Mouse (Mus musculus): ENCODE results near the gene Ifne. TPM values are rescaled to one million over a fixed set of nuclear protein-coding genes. Genes with fewer than 3 reads are reported as not detected.

The Ifne gene
- not detected in 2 replicates for polyA plus RNA-seq (2015; fragmentation: Nextera tagmentation; extraction: Ambion mirVana)

GRCm38 (mm10) chr4:88880101-88880500 is at the start of gene Ifne:
Ifne (minus strand) TSS chr4:88880201.

GRCm38 (mm10) chr4:88849698-88850097 is 30.3 kb downstream of the Ifne start, which contains the start of gene Ifna1:
Ifna1 (plus strand) TSS chr4:88850087.

GRCm38 (mm10) chr4:88841438-88841911 is 38.5 kb downstream of the Ifne start, which contains the start of gene Ifna4:
Ifna4 (plus strand) TSS chr4:88841861.

GRCm38 (mm10) chr4:88835225-88835624 is 44.8 kb downstream of the Ifne start, which contains the start of gene Ifna5:
Ifna5 (plus strand) TSS chr4:88835525.

MicroRNA genes within 50 kb of the gene (microRNA counts, 519-probe panel; counts per million panel counts)
- 3,137 counts per million, percentile 50 among the panel's probes with 10 or more counts for microRNA mmu-miR-31

Small RNA genes within 50 kb of the gene (microRNA-seq; reads per million reads assigned to microRNA genes)
- gene Mir31, result 984 reads per million, percentile 72 among the genes with 10 or more reads in this experiment

Other genes starting within 250 kb of the Ifne start
- gene C87499, start 245.8 kb downstream of the Ifne start, polyA plus RNA-seq (2015; fragmentation: Nextera tagmentation; extraction: Ambion mirVana), result not detected in 2 replicates
- not detected in 2 replicates for gene Ifna13, start 235.7 kb downstream of the Ifne start, polyA plus RNA-seq (2015; fragmentation: Nextera tagmentation; extraction: Ambion mirVana)
- not detected in 2 replicates for gene Ifna16, start 203.3 kb downstream of the Ifne start, polyA plus RNA-seq (2015; fragmentation: Nextera tagmentation; extraction: Ambion mirVana)
- gene Ifna2, start 196.3 kb downstream of the Ifne start, polyA plus RNA-seq (2015; fragmentation: Nextera tagmentation; extraction: Ambion mirVana), result not detected in 2 replicates
- not detected in 2 replicates for gene Ifnab, start 188.8 kb downstream of the Ifne start, polyA plus RNA-seq (2015; fragmentation: Nextera tagmentation; extraction: Ambion mirVana)
- gene Gm26566, start 158.4 kb downstream of the Ifne start, polyA plus RNA-seq (2015; fragmentation: Nextera tagmentation; extraction: Ambion mirVana), result 0.34 and 0.37 TPM in 2 replicates
- gene Klhl9, start 157.7 kb downstream of the Ifne start, polyA plus RNA-seq (2015; fragmentation: Nextera tagmentation; extraction: Ambion mirVana), result 47.0 and 61.7 TPM in 2 replicates
- gene Gm13271, start 125.3 kb downstream of the Ifne start, polyA plus RNA-seq (2015; fragmentation: Nextera tagmentation; extraction: Ambion mirVana), result not detected in 2 replicates
- gene Gm13283, start 120.1 kb downstream of the Ifne start, polyA plus RNA-seq (2015; fragmentation: Nextera tagmentation; extraction: Ambion mirVana), result 0.28 and 0.35 TPM in 2 replicates
- not detected in 2 replicates for gene Gm13290, start 106.4 kb downstream of the Ifne start, polyA plus RNA-seq (2015; fragmentation: Nextera tagmentation; extraction: Ambion mirVana)
- gene Gm13289, start 103.3 kb downstream of the Ifne start, polyA plus RNA-seq (2015; fragmentation: Nextera tagmentation; extraction: Ambion mirVana), result not detected in 2 replicates
- not detected in 2 replicates for gene Gm13272, start 100.4 kb downstream of the Ifne start, polyA plus RNA-seq (2015; fragmentation: Nextera tagmentation; extraction: Ambion mirVana)
- 0.17 and 0.28 TPM in 2 replicates for gene Ifnz, start 98.1 kb downstream of the Ifne start, polyA plus RNA-seq (2015; fragmentation: Nextera tagmentation; extraction: Ambion mirVana)
- gene Gm13276, start 94.5 kb downstream of the Ifne start, polyA plus RNA-seq (2015; fragmentation: Nextera tagmentation; extraction: Ambion mirVana), result not detected in 2 replicates
- not detected in 2 replicates for gene Gm13277, start 91.6 kb downstream of the Ifne start, polyA plus RNA-seq (2015; fragmentation: Nextera tagmentation; extraction: Ambion mirVana)
- gene Gm13278, start 88.7 kb downstream of the Ifne start, polyA plus RNA-seq (2015; fragmentation: Nextera tagmentation; extraction: Ambion mirVana), result not detected in 2 replicates
- not detected in 2 replicates for gene Gm13275, start 85.7 kb downstream of the Ifne start, polyA plus RNA-seq (2015; fragmentation: Nextera tagmentation; extraction: Ambion mirVana)
- not detected in 2 replicates for gene Gm13279, start 82.8 kb downstream of the Ifne start, polyA plus RNA-seq (2015; fragmentation: Nextera tagmentation; extraction: Ambion mirVana)
- gene Gm13285, start 80.5 kb downstream of the Ifne start, polyA plus RNA-seq (2015; fragmentation: Nextera tagmentation; extraction: Ambion mirVana), result 1.6 and 1.7 TPM in 2 replicates
- not detected in 2 replicates for gene Gm13287, start 76.9 kb downstream of the Ifne start, polyA plus RNA-seq (2015; fragmentation: Nextera tagmentation; extraction: Ambion mirVana)
- 0.21 TPM in 1 of 2 replicates, not detected in the other for gene Gm13288, start 74.7 kb downstream of the Ifne start, polyA plus RNA-seq (2015; fragmentation: Nextera tagmentation; extraction: Ambion mirVana)
- not detected in 2 replicates for gene Ifna7, start 64.0 kb downstream of the Ifne start, polyA plus RNA-seq (2015; fragmentation: Nextera tagmentation; extraction: Ambion mirVana)
- gene Ifna11, start 60.2 kb downstream of the Ifne start, polyA plus RNA-seq (2015; fragmentation: Nextera tagmentation; extraction: Ambion mirVana), result not detected in 2 replicates
- gene Ifna6, start 52.8 kb downstream of the Ifne start, polyA plus RNA-seq (2015; fragmentation: Nextera tagmentation; extraction: Ambion mirVana), result not detected in 2 replicates
- not detected in 2 replicates for gene Ifna5, start 44.7 kb downstream of the Ifne start, polyA plus RNA-seq (2015; fragmentation: Nextera tagmentation; extraction: Ambion mirVana)
- not detected in 2 replicates for gene Ifna4, start 38.3 kb downstream of the Ifne start, polyA plus RNA-seq (2015; fragmentation: Nextera tagmentation; extraction: Ambion mirVana)
- gene Ifna1, start 30.1 kb downstream of the Ifne start, polyA plus RNA-seq (2015; fragmentation: Nextera tagmentation; extraction: Ambion mirVana), result not detected in 2 replicates